Mouse (Mus musculus) kidney, adult 2 months (tissue): Measurements from ENCODE around the gene Tas1r1. TPM values are rescaled to one million over a fixed set of nuclear protein-coding genes. Genes with fewer than 3 reads are reported as not detected.
"Not testable (repeated sequence)": the region's sequence is repeated elsewhere in the genome, so short reads cannot be mapped to it uniquely, and the experiment has no call there.

Experiments used
- DNase-seq: peaks from one replicate; pipeline ENCODE4 v3.0.0; 2021
- H3K27ac ChIP-seq: fragments of 200-500 bp; 2 replicates; pipeline ENCODE4 v1.5.1; 2012; ENCODE audit warnings: low read depth, low read length, control low read depth, inconsistent platforms; ENCODE audit not compliant: insufficient read depth
- H3K27me3 ChIP-seq: fragments of 200-500 bp; replicated peaks from 2 replicates; pipeline ENCODE4 v1.6.1; 2012; ENCODE audit warnings: mild to moderate bottlenecking, moderate library complexity, low read length, inconsistent platforms; ENCODE audit not compliant: control insufficient read depth, insufficient read depth
- H3K36me3 ChIP-seq: fragments of 200-500 bp; 2 replicates; pipeline ENCODE4 v1.6.1; 2012; ENCODE audit warnings: mild to moderate bottlenecking, moderate library complexity, low read length, inconsistent platforms; ENCODE audit not compliant: control insufficient read depth, insufficient read depth
- H3K4me1 ChIP-seq: fragments of 200-500 bp; 2 replicates; pipeline ENCODE4 v1.6.1; 2011; ENCODE audit warnings: low read length; ENCODE audit not compliant: control insufficient read depth, insufficient read depth
- H3K4me3 ChIP-seq: fragments of 200-500 bp; 2 replicates; pipeline ENCODE4 v1.5.1; 2011; ENCODE audit warnings: mild to moderate bottlenecking, low read depth, low read length, control low read depth; ENCODE audit not compliant: insufficient read depth
- CTCF ChIP-seq: fragments of 200-500 bp; conservative IDR thresholded peaks from 2 replicates; pipeline ENCODE4 v1.5.1; 2011; ENCODE audit warnings: low read depth, mild to moderate bottlenecking, control low read depth, low read length, moderate library complexity, mixed read lengths; ENCODE audit not compliant: insufficient read depth, insufficient read length
- POLR2A ChIP-seq: fragments of 200-500 bp; IDR thresholded peaks from one replicate; pipeline ENCODE4 v1.6.1; 2011; ENCODE audit warnings: low read depth, low read length, control low read depth
- WGBS: fragments of 180-500 bp; shearing (Covaris S2); methylation state at CpG from one replicate; pipeline ENCODE4 v1.1.7; 2018; 5-methylcytosine and 5-hydroxymethylcytosine counted together
- polyA plus RNA-seq: library from polyadenylated mRNA; depleted of rRNA; stranded (reverse); fragments of >200 nt; gene quantifications from 2 replicates; pipeline ENCODE4 v1.2.3, GENCODE M21; 2012

Gene Tas1r1
- polyA plus RNA-seq, 1 experiment: 0.22 TPM

DNA sequence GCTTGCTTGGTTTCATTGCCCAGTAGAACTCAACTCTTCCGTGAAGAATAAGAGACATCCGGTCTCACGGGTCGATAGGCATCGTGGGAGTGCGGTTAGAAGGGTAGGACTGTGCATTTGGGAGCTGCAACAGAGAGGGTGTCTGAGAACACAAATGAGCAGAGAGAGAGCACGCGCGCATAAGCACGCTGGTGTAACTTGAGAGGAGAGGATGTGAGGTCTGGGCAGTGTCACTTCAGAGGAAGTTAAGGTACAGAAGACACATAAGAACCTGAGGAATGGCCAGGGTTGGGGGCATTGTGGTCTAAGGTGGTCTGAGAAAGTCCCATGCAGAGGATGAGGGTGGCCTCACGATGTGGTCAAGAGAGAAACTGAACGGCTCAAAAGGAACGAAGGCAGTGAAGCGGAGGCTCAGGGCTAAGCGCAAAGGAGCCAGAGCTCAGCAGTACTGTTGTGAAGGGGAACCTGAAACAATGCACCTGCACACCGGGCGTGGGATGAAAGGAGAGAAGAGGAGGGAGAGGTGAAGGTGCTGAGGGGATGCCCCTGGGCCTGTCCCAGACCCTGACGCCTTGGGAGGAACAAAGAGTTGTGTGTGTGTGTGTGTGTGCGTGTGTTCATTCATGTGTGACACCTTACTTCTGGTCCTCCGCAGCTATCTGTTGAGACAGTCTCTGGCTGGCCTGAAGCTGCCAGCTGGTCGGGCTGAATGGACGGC is 3.7 kb upstream of the Tas1r1 start:
- Histone ChIP-seq H3K27ac (no peak overlapping the region), H3K36me3 (peaks cover 2% of the 10 kb centered on the region; the same call in 1 of the 2 replicates)

GRCm38 (mm10) chr4:152039831-152040310 is 1.5 kb upstream of the Tas1r1 start:
- H3K36me3 ChIP-seq: no peaks in the 10 kb centered on the region
- peaks cover 7% of the 10 kb centered on the region for H3K4me1 ChIP-seq
- DNase-seq: peak; percentile 54
- no peaks in the 10 kb centered on the region for H3K27me3 ChIP-seq
- whole genome bisulfite sequencing: 4% methylated on average over 25 of the region's 25 CpGs
- peak overlapping the region; percentile 71 for H3K4me3 ChIP-seq
- H3K27ac ChIP-seq: no peak overlapping the region
- no peak for TF ChIP-seq CTCF
- TF ChIP-seq POLR2A: no peak

More for the DNA sequence above, 3.7 kb upstream of the Tas1r1 start:
- TF ChIP-seq CTCF (no peak), POLR2A (no peak)
- Histone ChIP-seq H3K4me1 (peaks cover 10% of the 10 kb centered on the region), H3K4me3 (no peak overlapping the region), H3K27me3 (no peaks in the 10 kb centered on the region)
- 67% methylated on average over 22 of the region's 22 CpGs for WGBS
- no peak for DNase-seq

GRCm38 (mm10) chr4:152038985-152039830 is 840 bp upstream of the Tas1r1 start, which contains the start of gene Nol9:
Gene Nol9 (plus strand): TSS chr4:152039321.
- Histone ChIP-seq H3K4me1 (peaks cover 7% of the 10 kb centered on the region), H3K36me3 (no peaks in the 10 kb centered on the region), H3K4me3 (peak within 1 kb of the TSS; percentile 71), H3K27me3 (no peaks in the 10 kb centered on the region), H3K27ac (no peak within 1 kb of the TSS)
- TF ChIP-seq CTCF: peak; percentile 79
- TF ChIP-seq POLR2A: no peak
- under 1% methylated on average over 86 of the region's 86 CpGs for WGBS
- peak; percentile 95 for DNase-seq

DNA sequence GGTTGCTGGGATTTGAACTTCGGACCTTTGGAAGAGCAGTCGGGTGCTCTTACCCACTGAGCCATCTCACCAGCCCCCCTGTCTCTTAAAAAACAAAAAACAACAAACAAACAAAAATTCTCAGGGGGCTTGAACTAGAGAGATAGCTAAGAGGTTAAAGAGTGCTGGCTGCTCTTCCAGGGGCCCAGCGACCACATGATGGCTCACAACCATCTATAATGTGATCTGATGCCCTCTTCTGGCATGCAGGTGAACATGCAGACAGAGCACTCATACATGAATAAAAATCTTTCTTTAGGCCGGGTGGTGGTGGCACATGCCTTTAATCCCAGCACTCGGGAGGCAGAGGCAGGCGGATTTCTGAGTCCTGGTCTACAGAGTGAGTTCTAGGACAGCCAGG is 1.9 kb downstream of the Tas1r1 start:
- H3K4me3 ChIP-seq, H3K4me1 ChIP-seq, H3K36me3 ChIP-seq, H3K27ac ChIP-seq, DNase-seq, H3K27me3 ChIP-seq: not testable (repeated sequence)
- 86% methylated on average over 6 of the region's 6 CpGs for WGBS
- TF ChIP-seq CTCF: peak; percentile 34

- H3K4me3 ChIP-seq: no peak overlapping the region
- H3K36me3 ChIP-seq: no peaks in the 10 kb centered on the region
- DNase-seq: no peak
- no peak overlapping the region for H3K27ac ChIP-seq
- no peaks in the 10 kb centered on the region; the same call in 1 of the 2 replicates for H3K4me1 ChIP-seq
- WGBS: 90% methylated on average over 13 of the region's 13 CpGs
- TF ChIP-seq POLR2A (no peak), CTCF (no peak)
- H3K27me3 ChIP-seq: no peaks in the 10 kb centered on the region
Measured at GRCm38 (mm10) chr4:152032922-152033321, 5.4 kb downstream of the Tas1r1 start.

DNA sequence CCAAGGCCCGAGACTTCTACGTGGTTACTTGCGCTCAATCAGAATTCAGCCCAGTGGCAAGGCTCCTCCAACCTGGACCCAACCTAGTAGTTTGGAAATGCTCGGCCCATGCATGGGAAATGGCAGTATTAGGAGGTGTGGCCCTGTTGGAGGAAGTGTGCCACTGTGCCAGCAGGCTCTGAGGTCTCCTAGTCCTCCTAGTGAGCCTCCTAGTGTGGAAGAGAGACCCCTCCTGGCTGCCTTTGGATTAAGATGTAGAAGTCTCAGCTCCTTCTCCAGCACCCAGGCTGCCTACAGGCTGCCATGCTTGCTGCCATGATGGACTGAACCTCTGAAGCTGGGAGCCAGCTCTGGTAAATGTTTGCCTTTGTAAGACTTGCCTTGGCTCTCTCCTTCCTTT is 8.4 kb downstream of the Tas1r1 start:
- 75% methylated on average over 4 of the region's 4 CpGs for WGBS
- no peaks in the 10 kb centered on the region for H3K36me3 ChIP-seq
- TF ChIP-seq CTCF (no peak; the same call in 1 of the 2 replicates), POLR2A (no peak)
- no peaks in the 10 kb centered on the region for H3K27me3 ChIP-seq
- H3K4me1 ChIP-seq: peaks cover 6% of the 10 kb centered on the region; the same call in 1 of the 2 replicates
- no peak overlapping the region for H3K27ac ChIP-seq
- no peak for DNase-seq
- no peak overlapping the region for H3K4me3 ChIP-seq

DNA sequence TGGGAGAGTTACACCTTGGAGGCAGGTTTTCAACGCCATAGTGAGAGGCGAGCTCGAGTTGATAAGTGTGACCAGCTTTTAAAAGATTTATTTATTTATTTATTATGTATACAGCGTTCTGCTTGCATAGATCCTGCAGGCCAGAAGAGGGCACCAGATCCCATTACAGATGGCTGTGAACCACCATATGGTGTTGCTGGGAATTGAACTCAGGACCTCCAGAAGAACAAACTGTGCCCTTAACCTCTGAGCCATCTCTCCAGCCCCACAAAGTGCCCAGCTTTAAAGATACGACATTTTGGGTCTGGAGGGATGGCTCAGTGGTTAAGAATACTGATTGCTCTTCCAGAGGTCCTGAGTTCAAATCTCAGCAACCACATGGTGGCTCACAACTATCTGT is 9.3 kb downstream of the Tas1r1 start:
- H3K4me3 ChIP-seq: no peak overlapping the region
- H3K4me1 ChIP-seq: peaks cover 6% of the 10 kb centered on the region; the same call in 1 of the 2 replicates
- no peaks in the 10 kb centered on the region for H3K27me3 ChIP-seq
- 48% methylated on average over 5 of the region's 5 CpGs for WGBS
- TF ChIP-seq POLR2A (no peak), CTCF (peak; percentile 27; the same call in 1 of the 2 replicates)
- no peaks in the 10 kb centered on the region for H3K36me3 ChIP-seq
- no peak for DNase-seq
- no peak overlapping the region for H3K27ac ChIP-seq
